Mouse (Mus musculus): ENCODE measurements around the gene Irx4. TPM values are rescaled to one million over a fixed set of nuclear protein-coding genes. Genes with fewer than 3 reads are reported as not detected.

The Irx4 gene
- polyA plus RNA-seq, 1 experiment from 2014 or later, result 5.8 TPM

DNA sequence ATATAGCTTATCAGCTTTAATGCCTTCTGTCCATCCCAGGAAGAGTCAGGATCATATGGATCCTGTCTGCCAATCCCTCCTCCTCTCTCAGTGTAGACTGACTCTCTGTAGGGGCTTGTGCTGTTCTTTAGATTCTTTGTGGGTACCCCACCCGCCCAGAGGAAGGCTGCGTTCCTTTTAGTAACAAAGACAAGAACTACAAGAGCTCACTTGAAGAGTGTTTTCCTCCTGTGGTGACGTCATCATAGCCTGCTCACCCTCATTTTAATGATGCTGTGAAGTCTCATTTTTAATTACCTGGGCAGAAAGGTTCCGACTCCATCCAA is 45.8 kb downstream of the Irx4 start:
- no peak for ATAC-seq (ENCODE audit: low FRiP score)

DNA sequence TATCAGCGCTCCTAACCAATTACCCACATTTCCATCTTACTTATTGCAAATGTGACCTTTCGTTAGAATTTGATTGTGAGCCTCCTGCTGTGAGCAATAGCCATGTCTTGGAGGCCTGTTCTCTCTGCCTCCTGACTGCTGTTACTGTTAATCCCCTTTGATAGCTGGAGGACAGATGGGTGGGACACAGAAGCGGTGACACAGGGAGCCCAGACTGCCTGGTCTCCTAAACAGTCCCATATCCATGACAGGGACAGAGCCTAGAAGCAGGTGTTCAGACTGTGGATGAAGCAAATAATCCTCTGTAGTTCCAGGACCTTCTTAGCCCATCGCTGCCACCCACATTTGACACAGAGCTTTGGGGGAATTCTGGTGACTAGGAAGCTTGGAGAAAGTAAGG is 46.2 kb downstream of the Irx4 start:
- ATAC-seq (ENCODE audit: low FRiP score), result no peak
- WGBS, result 59% methylated on average over 4 of the region's 4 CpGs
- no peak overlapping the region for H3K4me2 ChIP-seq
- peaks cover 51% of the 10 kb centered on the region for H3K27me3 ChIP-seq
- no peaks in the 10 kb centered on the region for H3K9me3 ChIP-seq
- no peak overlapping the region for H3K27ac ChIP-seq
- H3K4me1 ChIP-seq (replicated peaks), result peaks cover 16% of the 10 kb centered on the region; the same call in 1 of the 2 replicates
- H3K9ac ChIP-seq, result no peak overlapping the region
- no peak overlapping the region for H3K4me3 ChIP-seq
- no peaks in the 10 kb centered on the region for H3K36me3 ChIP-seq

More for the DNA sequence above, 45.8 kb downstream of the Irx4 start:
- H3K9me3 ChIP-seq, result no peaks in the 10 kb centered on the region
- H3K4me3 ChIP-seq, result no peak overlapping the region
- peaks cover 51% of the 10 kb centered on the region for H3K27me3 ChIP-seq
- WGBS, result 45% methylated on average over 4 of the region's 4 CpGs
- no peak overlapping the region for H3K9ac ChIP-seq
- no peak overlapping the region for H3K4me2 ChIP-seq
- H3K36me3 ChIP-seq, result no peaks in the 10 kb centered on the region
- no peak overlapping the region for H3K27ac ChIP-seq
- H3K4me1 ChIP-seq (replicated peaks), result peaks cover 16% of the 10 kb centered on the region; the same call in 1 of the 2 replicates

DNA sequence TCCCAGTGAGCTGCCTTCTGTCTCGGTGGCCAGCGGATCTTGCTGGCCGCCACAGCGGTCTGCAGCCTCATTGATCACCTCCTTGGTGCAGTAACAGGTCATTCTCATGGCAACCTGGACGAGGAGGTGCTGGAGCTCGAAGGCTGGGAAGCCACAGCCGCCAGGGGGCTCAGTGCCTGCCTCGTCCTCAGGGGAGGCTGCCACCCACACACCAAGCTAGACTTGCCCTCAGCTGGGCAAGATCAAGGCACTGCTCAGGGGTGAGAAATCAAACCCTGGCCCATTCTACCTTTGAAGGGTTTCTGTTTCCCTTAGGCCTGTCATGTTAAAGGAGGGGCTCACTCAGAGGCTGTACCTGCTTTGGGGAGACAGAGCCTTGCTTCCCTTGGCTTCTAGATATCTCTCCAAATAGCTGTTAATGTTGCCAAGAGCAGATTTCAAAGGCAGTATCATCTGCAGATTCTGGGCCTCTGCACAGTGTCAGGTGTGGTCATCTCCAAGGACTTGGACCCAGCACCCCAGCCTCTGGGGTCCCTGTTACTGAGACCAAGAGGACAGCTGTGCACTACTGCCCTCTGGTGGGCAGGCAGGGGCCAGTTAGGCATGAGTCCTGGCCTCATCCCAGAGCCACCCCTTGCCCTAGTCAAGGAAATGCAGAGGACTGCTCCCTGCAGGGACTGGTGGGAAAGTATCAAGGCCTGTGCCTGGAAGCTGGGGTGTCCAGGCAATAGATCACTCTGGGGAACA is 50.1 kb downstream of the Irx4 start:
- peaks cover 13% of the 10 kb centered on the region; the same call in 1 of the 2 replicates for H3K4me1 ChIP-seq (replicated peaks)
- no peak overlapping the region for H3K9ac ChIP-seq

More for the DNA sequence above, 50.1 kb downstream of the Irx4 start:
- Histone ChIP-seq H3K4me2 (no peak overlapping the region), H3K9me3 (no peaks in the 10 kb centered on the region), H3K27me3 (peaks cover 46% of the 10 kb centered on the region), H3K36me3 (0 out of 2 replicates have a peak, but pooled peaks cover 3% of the 10 kb centered on the region), H3K27ac (no peak overlapping the region), H3K4me3 (no peak overlapping the region)
- 31% methylated on average over 8 of the region's 8 CpGs for WGBS
- ATAC-seq (ENCODE audit: low FRiP score), result peak; percentile 67

Other genes starting within 250 kb of the Irx4 start
- gene Mrpl36, start 68.0 kb downstream of the Irx4 start, polyA plus RNA-seq (2015; fragmentation: Nextera tagmentation; extraction: Ambion mirVana), result 86.9 and 96.8 TPM in 2 replicates
- gene Ndufs6, start 68.1 kb downstream of the Irx4 start, polyA plus RNA-seq (2015; fragmentation: Nextera tagmentation; extraction: Ambion mirVana), result 370 and 384 TPM in 2 replicates
- gene Lpcat1, start 206.7 kb downstream of the Irx4 start, polyA plus RNA-seq (2015; fragmentation: Nextera tagmentation; extraction: Ambion mirVana), result 57.0 and 59.6 TPM in 2 replicates